Mouse (Mus musculus) spleen, postnatal 10 days (tissue): Measurements from ENCODE around the gene Zfp385c.

Experiments
- DNase-seq, 2 experiments: peaks; one replicate each; pipeline ENCODE4 v3.0.0; 2021 to 2022; ENCODE audit warnings: low spot score in 2 of 2

The Zfp385c gene

GRCm38 (mm10) chr11:100718462-100718861 lies 26.2 kb upstream of the Zfp385c start:
- DNase-seq, result no peak

- DNase-seq, result no peak
These were observed 24.4 kb upstream of the Zfp385c start for GRCm38 (mm10) chr11:100716649-100717048.

GRCm38 (mm10) chr11:100714948-100715347 lies 22.7 kb upstream of the Zfp385c start:
- no peak for DNase-seq

DNA sequence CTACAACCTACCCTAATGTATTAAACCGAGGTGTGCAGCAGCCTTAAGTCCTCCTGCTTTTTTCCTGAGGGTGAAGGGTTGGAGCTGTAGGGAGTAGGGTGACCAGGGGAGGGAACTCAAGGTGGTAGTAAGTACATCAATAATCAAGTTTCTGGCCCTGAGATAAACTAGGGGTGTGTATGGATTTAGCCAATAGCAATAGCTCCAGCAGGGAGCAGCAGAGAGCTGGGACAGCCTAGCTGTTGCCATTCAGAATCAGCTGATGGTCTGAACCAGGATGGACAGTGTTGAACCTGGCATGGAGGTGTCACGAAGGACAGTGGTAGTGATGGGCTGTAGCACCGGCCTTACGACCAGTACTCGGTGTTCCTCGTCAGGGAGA lies 22.3 kb upstream of the Zfp385c start:
- peak; percentile 79 to 92 for DNase-seq

DNA sequence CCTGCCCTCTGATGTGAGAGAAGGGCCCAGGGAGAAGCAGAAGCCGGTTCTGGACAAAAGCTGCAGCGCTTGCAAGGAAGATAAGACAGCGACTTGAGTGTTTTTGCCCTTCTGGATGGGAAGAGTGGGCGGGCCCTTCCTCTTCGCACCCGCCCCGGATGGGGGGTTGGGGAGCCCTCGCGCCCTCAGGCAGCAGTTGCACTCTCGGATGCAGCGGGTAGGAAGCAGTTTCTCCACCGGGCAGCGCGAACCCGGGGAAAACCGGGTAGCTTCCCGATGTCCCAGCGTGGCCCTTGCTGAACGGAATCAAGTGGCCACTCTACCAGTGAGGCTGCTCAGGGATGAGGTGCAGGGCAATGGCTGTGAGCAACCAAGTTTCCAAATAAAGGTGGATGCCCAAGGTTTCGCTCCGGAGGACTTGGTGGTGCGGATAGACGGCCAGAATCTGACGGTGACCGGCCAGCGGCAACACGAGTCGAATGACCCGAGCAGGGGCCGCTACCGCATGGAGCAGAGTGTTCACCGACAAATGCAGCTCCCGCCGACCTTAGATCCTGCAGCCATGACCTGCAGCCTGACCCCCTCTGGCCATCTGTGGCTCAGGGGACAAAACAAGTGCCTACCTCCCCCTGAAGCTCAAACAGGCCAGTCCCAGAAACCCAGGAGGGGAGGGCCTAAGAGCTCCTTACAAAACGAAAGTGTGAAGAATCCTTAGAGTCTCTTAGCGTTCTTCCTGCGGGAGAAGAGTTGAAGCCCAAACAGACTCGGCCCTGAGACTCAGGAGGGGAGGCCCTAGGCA lies 21.7 kb upstream of the Zfp385c start, which contains the start of gene Hspb9:
Gene Hspb9 (plus strand): TSS at position 116 of the 799 bp plus-strand sequence.
- DNase-seq, result peak; percentile 65 to 80

DNA sequence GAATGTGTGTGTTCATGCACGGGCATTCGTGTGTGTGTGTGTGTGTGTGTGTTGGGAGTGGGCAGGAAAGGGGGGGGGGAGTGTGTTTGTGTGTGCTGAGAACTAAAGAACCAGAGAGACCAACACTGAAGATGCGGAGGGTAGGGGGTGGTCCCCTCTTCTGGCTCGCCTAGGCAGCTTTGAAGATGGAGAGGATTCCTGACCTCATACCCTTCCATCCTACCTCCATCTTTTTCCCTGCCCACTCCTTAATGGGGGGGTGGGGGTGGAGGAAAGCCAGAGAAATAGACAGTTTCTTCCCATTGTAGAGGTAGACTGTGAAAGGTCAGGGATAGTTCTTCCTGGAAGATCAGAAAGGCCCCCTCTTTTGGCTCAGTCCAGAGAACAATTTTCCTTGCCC lies 20.9 kb upstream of the Zfp385c start:
- no peak for DNase-seq

DNA sequence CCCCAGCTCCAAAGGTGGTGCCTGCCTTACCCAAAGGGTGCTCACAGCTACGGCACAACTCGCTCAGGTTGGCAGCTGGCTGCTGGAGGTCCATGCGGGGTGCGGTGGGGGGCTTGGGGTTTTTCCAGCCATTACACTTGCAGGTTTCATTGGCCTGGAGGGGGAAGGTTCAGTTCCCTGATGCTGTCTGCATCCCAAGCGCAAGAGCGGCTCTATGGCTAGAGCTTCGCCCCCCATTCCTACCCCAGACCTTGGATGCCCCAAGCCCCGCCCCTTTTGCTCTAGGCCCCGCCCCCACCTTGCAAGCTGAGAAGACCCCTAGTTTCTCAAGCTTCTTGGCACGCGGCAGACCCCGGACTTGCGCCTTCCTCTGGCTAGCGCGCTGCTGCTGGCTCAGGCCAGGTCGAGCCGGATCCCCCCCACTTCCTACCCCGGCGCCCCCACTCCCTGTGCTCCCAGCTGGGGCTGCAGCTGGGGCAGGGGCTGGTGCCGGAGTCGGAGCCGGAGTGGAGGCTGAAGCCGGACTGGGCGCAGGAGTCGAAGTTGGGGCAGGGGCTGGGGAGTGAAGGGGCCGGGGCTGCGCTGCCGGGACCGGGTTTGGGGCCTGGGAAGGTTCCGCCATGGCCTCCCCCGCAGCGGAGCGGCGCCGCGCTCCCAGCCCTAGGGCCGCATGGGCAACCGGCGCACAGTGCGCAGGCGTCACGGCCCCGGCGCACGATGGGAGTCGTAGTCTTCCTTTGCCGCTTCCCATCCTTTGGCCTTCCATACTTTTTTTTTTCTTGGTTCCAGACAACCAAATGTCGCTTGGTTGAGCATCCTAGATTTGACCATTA lies 19.7 kb upstream of the Zfp385c start, which contains the start of gene Kat2a:
Gene Kat2a (minus strand): TSS at position 683 of the 833 bp plus-strand sequence.
- peak; percentile 60 to 82 for DNase-seq

GRCm38 (mm10) chr11:100710977-100711376 lies 18.7 kb upstream of the Zfp385c start:
- no peak for DNase-seq

- DNase-seq, result no peak
These were observed 18.3 kb upstream of the Zfp385c start for GRCm38 (mm10) chr11:100710528-100710927.

DNA sequence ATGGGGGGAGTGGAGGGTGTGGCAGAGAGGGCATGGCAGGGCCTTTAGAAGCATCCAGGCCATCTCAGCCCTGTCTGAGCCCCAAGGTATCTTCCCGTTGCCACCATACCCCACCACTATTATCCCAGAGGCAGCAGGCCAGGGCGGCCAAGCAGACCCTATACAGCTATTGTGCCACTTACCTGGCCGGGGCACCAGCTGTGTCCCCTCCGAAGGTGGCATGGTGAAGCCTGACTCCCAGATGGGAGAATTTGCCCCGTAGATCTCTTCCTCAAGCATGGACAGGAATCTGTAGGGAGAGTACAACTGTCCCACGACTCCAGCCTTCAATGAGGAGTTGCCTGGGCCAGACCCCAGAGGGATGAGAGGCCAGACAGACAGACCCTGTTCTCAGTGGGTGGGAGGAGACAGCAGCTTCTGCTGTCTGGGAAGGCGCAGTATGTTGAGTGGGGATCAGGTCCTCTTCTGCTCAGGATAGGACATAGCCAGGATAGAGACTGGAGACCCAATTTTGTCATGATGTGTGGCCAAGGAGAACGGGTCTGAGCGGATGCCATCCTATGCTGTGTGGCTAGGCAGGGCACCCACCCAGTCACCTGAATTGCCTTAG lies 17.1 kb upstream of the Zfp385c start:
- no peak for DNase-seq

DNA sequence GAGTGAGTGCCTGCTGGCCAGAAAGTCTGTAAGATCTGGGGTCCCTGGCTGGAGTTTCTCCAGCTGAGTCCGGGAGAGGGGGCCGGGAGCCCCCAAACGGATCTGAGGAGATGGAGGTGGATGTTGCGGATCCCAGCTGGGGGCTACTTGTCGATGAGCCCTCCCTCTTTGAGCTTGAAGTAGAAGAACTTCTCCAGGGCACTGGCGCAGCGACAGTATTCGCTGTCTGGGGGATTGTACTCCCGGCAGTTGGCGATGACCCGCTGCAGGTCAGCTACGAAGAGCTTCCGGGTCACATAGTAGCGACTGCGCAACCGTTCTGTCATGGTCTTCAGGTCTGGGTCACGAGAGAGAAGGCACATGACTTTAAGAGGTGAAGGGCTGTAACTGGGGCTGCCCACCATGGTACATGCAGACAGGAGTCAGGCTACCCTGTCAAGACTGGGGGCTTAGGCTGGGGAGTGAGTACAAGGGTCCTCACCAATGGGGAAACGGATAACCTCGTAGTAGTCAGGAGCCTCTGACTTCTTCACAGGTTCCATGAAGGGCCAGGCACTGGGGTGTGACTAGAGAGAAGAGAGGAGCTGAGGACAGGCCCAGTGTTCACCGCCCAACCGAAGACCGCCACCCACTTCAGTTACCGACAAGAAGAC lies 13.0 kb upstream of the Zfp385c start:
- no peak for DNase-seq

DNA sequence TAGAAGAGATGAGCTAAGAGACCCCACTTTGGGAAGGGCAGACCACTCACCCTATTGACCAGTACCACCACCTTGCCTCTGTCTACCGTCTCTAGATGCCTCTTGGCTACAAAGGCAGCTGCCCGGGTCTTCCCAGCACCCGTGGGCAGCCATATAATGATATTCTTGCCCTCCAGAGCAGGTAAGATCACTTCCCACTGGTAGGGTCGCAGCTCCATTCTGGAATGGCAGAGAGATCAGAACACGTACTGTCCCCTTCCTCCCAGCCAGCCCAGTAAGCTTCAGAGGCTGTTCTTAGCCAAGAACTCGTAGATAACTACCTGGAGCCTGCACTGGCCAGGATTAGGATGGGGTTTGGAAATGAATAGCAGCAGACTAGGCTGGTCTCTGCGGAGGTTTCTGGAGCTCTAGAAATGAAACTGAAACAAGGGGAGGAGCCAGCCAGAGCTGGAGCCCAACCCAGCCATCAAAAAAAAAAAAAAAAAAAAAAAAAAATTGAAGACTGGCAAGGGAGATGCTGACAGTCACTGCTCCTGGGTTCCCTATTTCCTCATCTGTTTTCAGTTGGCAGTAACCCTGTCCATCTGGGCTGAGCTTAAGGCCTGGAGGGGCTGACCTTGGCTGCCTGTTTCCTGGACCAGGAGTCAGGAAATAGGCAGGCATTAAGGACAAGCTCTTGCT lies 11.7 kb upstream of the Zfp385c start, which contains the start of gene Dhx58:
Gene Dhx58 (minus strand): TSS at position 421 of the 681 bp plus-strand sequence.
- DNase-seq, result no peak

DNA sequence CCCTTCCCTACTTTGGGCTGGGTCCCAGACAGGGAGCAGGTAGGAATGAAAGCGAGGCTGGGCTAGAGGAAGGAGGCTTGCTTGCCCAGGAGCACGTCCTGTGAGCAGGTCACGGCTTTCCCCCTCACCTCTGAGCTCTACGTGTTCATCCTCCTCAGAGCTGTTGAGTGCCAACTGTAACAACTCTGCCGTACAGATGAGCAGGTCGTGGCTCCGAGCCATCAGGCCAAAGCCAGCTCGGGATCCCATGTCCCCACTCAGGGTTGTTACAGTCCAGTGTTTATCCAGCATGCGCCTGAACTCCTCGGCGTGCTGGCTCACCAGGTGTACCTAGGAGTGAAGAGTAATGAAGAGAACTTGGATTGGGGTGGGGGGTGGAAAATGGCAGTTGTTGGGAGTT lies 11.1 kb upstream of the Zfp385c start:
- DNase-seq, result no peak

GRCm38 (mm10) chr11:100702906-100703305 lies 10.7 kb upstream of the Zfp385c start:
- no peak for DNase-seq

- DNase-seq, result peak; percentile 49 to 73
These were observed 10.0 kb upstream of the Zfp385c start for GRCm38 (mm10) chr11:100702081-100702851.

DNA sequence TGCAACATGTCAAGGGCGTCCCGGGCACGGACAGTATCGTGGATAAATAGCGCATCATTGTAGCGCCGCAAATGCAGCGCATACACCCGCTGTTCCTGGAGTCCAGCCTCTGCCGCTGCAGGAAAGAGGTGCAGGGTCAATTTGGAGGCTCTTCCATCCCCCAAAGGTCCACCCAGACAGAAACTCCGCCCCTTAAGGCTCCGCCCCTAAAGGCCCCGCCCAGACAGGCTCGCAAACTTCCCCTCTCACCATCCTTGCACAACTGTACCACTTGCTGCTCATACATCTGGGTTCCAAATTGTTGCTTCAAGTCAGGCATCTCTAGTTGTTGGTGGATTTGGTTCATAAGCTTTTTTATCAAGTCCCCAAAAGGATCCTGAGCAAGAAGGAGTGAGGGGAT lies 9.0 kb upstream of the Zfp385c start:
- peak; percentile 65 to 84 for DNase-seq

- no peak for DNase-seq
These were observed 8.5 kb upstream of the Zfp385c start for GRCm38 (mm10) chr11:100700710-100701109.

DNA sequence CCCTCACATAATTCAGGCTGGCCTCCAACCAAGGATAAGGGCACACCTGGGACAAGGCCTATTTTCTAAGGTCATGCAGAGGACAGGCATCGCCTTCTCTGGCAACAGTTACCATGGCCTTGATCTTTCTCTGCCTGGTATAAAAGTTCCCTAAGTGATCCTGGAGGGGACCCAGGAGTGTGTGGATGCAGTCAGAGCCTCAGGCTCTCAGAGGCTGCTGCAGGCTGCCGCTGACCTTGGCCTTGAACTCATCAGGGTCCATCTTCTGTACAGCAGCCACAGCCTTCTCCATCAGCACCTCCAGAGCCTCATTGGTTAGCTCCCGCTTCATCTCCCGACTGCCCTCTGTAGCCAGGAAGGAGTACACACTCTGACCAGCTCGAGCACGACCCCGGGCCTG lies 5.7 kb upstream of the Zfp385c start:
- DNase-seq, result no peak

GRCm38 (mm10) chr11:100694926-100695325 lies 2.7 kb upstream of the Zfp385c start:
- DNase-seq, result peak; percentile 74 to 85

DNA sequence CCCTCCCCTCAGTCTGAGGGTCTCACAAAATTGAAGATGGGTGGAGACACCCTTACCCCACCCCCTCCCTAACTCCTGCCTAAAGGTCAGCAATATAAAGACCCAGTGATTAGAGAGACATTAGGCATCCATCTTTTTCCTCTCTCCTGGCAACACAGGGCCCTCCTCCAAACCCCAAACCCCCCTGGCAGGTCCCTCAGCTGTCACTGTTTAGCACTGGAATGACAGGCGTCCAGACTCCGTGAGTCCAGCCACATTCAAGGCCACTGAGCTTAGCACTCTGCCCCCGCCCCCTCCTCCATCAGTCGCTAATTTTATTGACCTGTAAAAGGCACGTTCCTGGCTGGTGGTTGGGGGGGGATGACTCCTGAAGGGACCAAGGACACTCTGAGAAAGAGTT lies 899 bp upstream of the Zfp385c start:
- DNase-seq, result no peak
